Mouse (Mus musculus): ENCODE data around the gene Lrrc26.

DNA sequence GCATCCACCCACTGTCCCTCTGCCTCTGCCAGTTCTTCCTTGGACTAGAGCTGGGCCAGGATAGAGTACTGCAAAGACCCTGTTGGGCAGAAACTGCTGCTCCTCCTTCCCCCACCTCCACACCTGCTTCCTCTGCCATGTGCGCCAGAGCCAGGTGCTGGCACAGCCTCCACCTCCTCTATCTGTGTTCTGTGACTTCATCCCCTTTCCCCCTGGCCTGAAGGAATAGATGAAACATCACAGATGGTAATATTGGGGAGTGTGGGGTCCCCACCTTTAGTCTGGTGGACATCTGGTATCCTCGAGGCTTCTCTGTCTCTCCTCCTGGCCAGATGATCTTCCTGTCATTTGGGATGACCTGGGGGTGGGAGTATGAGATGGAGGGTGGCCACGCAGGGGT lies 13.7 kb downstream of the Lrrc26 start:
- TF ChIP-seq CTCF (IDR thresholded peaks at IDR 0.05; ENCODE audit: low read depth): no peak
- no peak for TF ChIP-seq EP300 (optimal IDR thresholded peaks at IDR 0.05)
